Mouse (Mus musculus) stomach, postnatal 0 days (tissue): ENCODE data around the gene Bnc2. TPM values are rescaled to one million over a fixed set of nuclear protein-coding genes. Genes with fewer than 3 reads are reported as not detected.

Source experiments
- ATAC-seq: fragments of 200-750 bp; cut with Nextera tagmentation; 2 replicates; pipeline ENCODE4 v1.8.0; 2017; ENCODE audit not compliant: low FRiP score, low TSS enrichment
- DNase-seq: peaks from one replicate; pipeline ENCODE4 v3.0.0-alpha.2; 2016; ENCODE audit warnings: low spot score
- H3K27ac ChIP-seq: fragments of 300-500 bp; sonication (generic); replicated peaks from 2 replicates; pipeline ENCODE4 v1.5.1; 2014; ENCODE audit warnings: mild to moderate bottlenecking, control low read depth
- H3K27me3 ChIP-seq: fragments of 300-500 bp; sonication (generic); 2 replicates; pipeline ENCODE4 v1.6.1; 2014; ENCODE audit warnings: low read length; ENCODE audit not compliant: control insufficient read depth, insufficient read depth
- H3K36me3 ChIP-seq: fragments of 300-500 bp; sonication (generic); 2 replicates; pipeline ENCODE4 v1.6.1; 2014; ENCODE audit warnings: low read length, mixed read lengths; ENCODE audit not compliant: control insufficient read depth, insufficient read depth
- H3K4me1 ChIP-seq: fragments of 300-500 bp; sonication (generic); replicated peaks from 2 replicates; pipeline ENCODE4 v1.6.1; 2014; ENCODE audit warnings: antibody characterized with exemption; ENCODE audit not compliant: control insufficient read depth, insufficient read depth
- H3K4me2 ChIP-seq: fragments of 300-500 bp; sonication (generic); replicated peaks from 2 replicates; pipeline ENCODE4 v1.6.1; 2014; ENCODE audit warnings: low read depth, mild to moderate bottlenecking, control low read depth, moderate library complexity
- H3K4me3 ChIP-seq: fragments of 300-500 bp; sonication (generic); 2 replicates; pipeline ENCODE4 v1.5.1; 2014; ENCODE audit warnings: low read depth, low read length, control low read depth
- H3K9ac ChIP-seq: fragments of 300-500 bp; sonication (generic); 2 replicates; pipeline ENCODE4 v1.6.1; 2014; ENCODE audit warnings: mild to moderate bottlenecking, low read length, control low read depth, mixed read lengths
- H3K9me3 ChIP-seq: fragments of 300-500 bp; sonication (generic); 2 replicates; pipeline ENCODE4 v1.6.1; 2016; ENCODE audit warnings: low read length; ENCODE audit not compliant: control insufficient read depth
- CTCF ChIP-seq: IDR thresholded peaks from 2 replicates; pipeline ENCODE4 v1.5.1; 2016; ENCODE audit warnings: antibody characterized with exemption, low read depth, mild to moderate bottlenecking, moderate library complexity
- EP300 ChIP-seq: optimal IDR thresholded peaks from 2 replicates; pipeline ENCODE3; 2016; ENCODE audit warnings: antibody characterized with exemption
- WGBS: fragments of 180-500 bp; shearing (Covaris S2); extraction: QIAGEN DNeasy Blood & Tissue Kit; methylation state at CpG from one replicate; pipeline ENCODE4 v1.1.7; 2014; 5-methylcytosine and 5-hydroxymethylcytosine counted together
- polyA plus RNA-seq: library from polyadenylated mRNA; unstranded; fragments of >200 nt; fragmentation: Nextera tagmentation; extraction: Ambion mirVana; gene quantifications from 2 replicates; pipeline ENCODE4 v1.2.1, GENCODE M21; 2015

Gene Bnc2
- polyA plus RNA-seq, 1 experiment from 2014 or later: 5.8 TPM

DNA sequence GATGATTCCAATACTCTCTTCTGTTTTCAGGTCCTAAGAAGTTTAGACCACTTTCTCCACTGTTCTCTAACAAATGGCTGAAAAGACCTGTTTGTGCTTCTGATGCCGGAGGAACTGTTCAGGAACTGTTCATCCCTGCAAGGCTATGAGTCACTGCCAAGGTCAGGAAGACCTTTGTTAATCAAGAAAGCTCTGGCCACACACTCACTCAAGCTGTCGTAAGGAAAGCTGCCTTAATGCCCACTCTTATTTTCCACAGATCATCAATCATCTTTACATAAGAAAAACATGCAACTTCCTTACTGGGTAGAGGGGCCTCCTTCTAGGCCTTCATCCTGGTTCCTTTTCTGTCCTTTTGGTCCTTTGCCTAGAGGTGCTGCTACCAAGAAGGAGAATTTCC, 322.4 kb downstream of the Bnc2 start:
- H3K4me3 ChIP-seq: no peak overlapping the region
- no peaks in the 10 kb centered on the region for H3K27me3 ChIP-seq
- DNase-seq: no peak
- no peak overlapping the region for H3K27ac ChIP-seq
- no peak overlapping the region for H3K4me2 ChIP-seq
- no peaks in the 10 kb centered on the region for H3K36me3 ChIP-seq
- TF ChIP-seq EP300: no peak
- no peaks in the 10 kb centered on the region for H3K4me1 ChIP-seq
- WGBS: 24% methylated on average over 2 of the region's 2 CpGs
- ATAC-seq: no peak
- no peak overlapping the region for H3K9ac ChIP-seq
- H3K9me3 ChIP-seq: no peaks in the 10 kb centered on the region

DNA sequence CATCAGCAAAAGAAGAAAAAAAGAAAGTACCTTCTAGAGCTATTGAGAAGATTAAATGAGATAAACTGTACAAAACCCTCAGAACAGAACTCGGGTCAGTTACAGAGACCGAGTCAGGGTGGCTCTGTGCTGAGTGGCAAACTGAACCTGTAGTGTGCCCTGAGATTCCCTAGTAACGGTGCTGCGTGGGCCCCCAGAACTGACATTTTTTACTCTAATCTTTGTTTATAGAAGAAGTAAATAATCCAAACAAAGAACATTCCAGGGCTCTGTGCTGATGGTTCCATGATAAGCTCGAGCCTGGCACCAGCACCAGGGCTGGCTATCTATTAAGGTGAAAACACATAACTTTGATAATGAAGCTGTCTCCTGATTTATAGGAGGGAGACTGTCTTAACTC, 325.5 kb downstream of the Bnc2 start:
- Histone ChIP-seq H3K27me3 (no peaks in the 10 kb centered on the region), H3K4me1 (no peaks in the 10 kb centered on the region), H3K36me3 (no peaks in the 10 kb centered on the region), H3K9me3 (no peaks in the 10 kb centered on the region), H3K27ac (no peak overlapping the region), H3K4me2 (no peak overlapping the region), H3K4me3 (no peak overlapping the region), H3K9ac (no peak overlapping the region)
- ATAC-seq: no peak
- 21% methylated on average over 5 of the region's 5 CpGs for WGBS
- no peak for DNase-seq
- TF ChIP-seq EP300: no peak
- no peak for TF ChIP-seq CTCF

DNA sequence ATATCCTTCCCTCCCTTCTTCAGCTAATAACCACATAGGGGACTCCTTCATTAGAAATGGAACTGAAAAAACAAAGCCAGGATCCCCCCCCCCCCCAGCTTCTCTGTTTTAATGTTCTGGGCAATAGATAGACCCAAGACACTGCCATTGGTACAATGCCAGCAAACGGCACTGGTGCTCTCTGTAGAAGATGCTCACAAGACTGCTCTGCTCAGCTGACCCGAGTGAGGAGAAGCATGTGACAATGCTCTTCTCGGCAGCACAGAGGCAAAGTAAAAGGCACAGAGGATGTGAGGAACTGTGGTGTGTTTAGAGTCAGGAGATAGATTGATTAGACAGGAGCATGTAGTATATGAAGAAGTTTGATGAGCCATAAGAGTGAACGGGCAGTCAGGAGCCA, 335.9 kb downstream of the Bnc2 start:
- Histone ChIP-seq H3K4me1 (no peaks in the 10 kb centered on the region), H3K4me3 (no peak overlapping the region), H3K27me3 (no peaks in the 10 kb centered on the region), H3K9ac (no peak overlapping the region), H3K36me3 (no peaks in the 10 kb centered on the region), H3K4me2 (no peak overlapping the region), H3K9me3 (no peaks in the 10 kb centered on the region), H3K27ac (no peak overlapping the region)
- TF ChIP-seq EP300 (no peak), CTCF (no peak)
- DNase-seq (no peak), ATAC-seq (no peak)
- WGBS: 77% methylated on average over 4 of the region's 4 CpGs

DNA sequence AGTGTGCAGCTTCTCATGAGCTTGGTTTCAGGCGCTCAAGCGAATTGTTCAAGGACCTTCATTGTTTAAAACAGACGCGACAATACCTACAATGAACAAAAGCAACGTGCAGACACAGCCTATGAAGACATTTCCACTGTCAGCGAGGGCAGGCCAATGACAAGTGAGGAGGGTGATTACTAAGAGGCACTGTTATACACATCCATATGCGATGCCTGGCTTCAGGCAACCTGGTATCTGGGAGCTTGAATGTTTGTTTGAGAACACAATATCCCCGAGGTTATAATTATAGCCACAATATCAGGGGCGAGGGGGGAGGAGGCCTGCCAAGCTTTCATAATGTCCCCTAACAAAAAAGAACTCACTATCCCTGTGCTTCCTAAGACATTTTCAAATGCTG, 343.1 kb downstream of the Bnc2 start:
- no peaks in the 10 kb centered on the region for H3K27me3 ChIP-seq
- no peak overlapping the region for H3K27ac ChIP-seq
- H3K4me1 ChIP-seq: no peaks in the 10 kb centered on the region
- TF ChIP-seq EP300 (no peak), CTCF (no peak)
- no peak overlapping the region for H3K9ac ChIP-seq
- H3K4me3 ChIP-seq: no peak overlapping the region
- no peak overlapping the region for H3K4me2 ChIP-seq
- no peak for DNase-seq
- no peak for ATAC-seq
- WGBS: 63% methylated on average over 9 of the region's 9 CpGs
- H3K9me3 ChIP-seq: no peaks in the 10 kb centered on the region
- no peaks in the 10 kb centered on the region for H3K36me3 ChIP-seq

DNA sequence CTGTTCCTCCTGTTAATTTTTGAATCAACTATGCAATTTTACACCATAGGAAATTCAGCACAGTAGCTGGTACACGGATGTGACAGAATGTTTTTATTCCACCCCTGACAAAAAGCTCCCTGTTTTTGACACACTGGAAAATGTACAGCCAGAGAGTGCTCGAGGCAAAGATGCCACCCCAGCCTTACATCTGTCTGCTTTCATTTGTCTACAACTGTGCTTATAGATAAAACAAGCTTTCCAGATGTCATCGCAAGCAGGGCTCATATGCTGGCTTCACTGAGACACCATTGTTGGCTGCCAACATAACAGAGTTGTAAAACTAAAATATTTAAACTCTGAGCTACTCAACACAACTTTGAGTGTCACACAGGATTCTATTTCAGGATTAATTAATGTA, 343.6 kb downstream of the Bnc2 start:
- no peak overlapping the region for H3K4me3 ChIP-seq
- WGBS: 42% methylated on average over 3 of the region's 3 CpGs
- H3K27me3 ChIP-seq: no peaks in the 10 kb centered on the region
- no peak overlapping the region for H3K4me2 ChIP-seq
- TF ChIP-seq CTCF: no peak
- no peak overlapping the region for H3K27ac ChIP-seq
- H3K9me3 ChIP-seq: no peaks in the 10 kb centered on the region
- DNase-seq (no peak), ATAC-seq (no peak)
- H3K4me1 ChIP-seq: no peaks in the 10 kb centered on the region
- H3K36me3 ChIP-seq: no peaks in the 10 kb centered on the region
- no peak overlapping the region for H3K9ac ChIP-seq

DNA sequence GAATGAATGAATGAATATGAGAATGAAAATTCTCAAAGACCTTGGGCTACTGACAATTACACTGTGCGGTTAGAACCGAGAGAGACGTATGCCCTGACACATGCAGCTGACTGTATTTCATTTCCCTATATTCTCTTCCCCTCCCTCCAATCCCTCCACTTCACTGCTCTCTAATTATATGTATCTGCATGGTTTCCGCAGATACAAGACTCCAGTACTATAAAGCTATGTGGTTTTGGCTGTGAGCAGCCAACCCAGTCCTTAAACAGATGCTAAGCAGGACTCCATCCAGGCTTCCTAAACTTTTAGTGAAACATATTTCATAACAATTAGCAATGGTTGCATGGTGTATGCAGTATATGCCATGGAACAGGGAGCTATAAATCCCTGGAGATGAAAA, 344.6 kb downstream of the Bnc2 start:
- no peaks in the 10 kb centered on the region for H3K27me3 ChIP-seq
- TF ChIP-seq EP300 (no peak), CTCF (no peak)
- no peaks in the 10 kb centered on the region for H3K36me3 ChIP-seq
- no peaks in the 10 kb centered on the region for H3K4me1 ChIP-seq
- no peak overlapping the region for H3K4me2 ChIP-seq
- H3K27ac ChIP-seq: no peak overlapping the region
- H3K9me3 ChIP-seq: no peaks in the 10 kb centered on the region
- WGBS: 77% methylated on average over 4 of the region's 4 CpGs
- ATAC-seq (no peak), DNase-seq (no peak)
- H3K4me3 ChIP-seq: no peak overlapping the region
- no peak overlapping the region for H3K9ac ChIP-seq
